Mouse (Mus musculus) cerebellum, adult 9-10 months (tissue): Measurements from ENCODE around the gene Rbms3.

Experiments
- DNase-seq: peaks from one replicate; pipeline ENCODE4 v3.0.0; 2022

The Rbms3 gene

DNA sequence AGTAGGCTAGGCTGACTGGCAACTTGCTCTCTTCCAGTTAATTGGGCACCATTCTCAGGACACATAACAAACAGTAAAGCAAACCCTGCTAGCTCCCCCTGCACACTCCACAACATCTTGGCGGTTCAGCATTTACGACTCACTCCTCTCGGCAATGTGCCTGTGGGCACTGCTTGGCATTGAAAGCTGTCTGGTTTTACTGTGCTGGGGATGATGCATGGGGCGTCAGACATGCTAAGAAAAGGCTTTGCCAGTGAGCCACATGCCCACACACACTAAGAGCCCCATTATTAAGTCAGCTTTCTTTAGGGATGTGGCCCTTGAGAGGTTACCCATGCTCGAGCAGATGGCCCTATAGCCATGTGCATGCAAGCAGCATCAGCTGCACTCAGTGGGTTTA, 820.5 kb downstream of the Rbms3 start:
- no peak for DNase-seq

DNA sequence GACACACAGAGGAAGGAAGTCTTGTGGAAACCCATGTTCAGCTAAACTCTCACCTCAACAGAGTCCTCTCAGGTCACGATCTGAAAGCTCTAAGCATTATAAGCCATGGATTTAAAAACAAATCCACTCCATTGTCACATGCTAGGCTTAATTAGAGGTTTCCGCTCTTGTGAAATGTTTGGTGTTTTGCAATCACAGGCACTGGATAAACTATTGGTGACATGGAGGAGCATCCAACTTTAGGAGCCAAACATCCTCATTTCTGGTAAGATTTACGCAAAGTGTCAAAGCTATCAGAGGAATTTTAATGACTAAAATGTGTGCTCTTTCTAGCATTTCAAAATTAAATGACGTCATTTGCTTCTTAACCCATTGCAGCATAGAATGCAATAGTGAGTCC, 821.3 kb downstream of the Rbms3 start:
- no peak for DNase-seq

DNA sequence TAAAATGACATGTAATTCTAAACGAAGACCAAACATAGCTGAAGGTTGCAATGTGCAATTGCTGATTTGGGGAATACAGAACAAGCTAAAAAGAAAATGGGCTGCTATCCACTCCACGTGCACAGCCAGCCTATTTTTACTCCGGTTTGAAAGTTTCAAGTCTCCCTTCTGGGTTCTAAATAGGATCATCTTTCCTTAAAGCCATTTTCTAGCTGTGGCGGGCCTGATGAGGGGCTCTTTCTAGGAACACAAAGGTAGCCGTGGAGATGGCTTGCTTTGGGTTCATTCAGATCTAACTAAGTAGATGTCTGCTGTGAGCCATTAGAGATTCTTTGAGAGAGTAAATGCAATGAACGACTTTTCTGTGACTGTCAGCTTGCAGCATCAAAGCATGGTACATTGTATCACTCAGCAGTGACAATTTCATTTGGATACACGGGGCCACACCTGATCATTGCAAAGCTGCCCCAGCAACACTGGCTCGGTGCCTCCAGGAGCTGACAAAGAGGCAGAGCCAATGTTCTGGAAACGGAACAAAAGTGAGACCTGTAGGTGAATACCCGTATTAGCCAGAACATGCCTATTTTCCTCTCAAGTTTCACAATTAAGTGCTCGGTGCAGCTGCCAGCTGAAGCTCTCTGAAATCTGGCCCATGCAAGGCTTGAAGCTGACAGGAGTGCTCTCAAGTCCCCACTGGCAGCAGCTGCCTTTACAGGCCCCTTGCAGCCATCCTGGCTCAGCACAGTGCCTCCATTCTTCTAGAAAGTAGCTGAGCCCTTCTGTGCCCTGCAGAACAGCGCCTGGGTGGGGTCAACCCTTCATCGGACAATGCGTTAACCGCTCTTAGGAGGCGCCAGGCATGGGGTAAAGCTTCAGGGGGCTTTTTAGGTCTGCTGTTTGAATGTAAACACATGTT, 822.3 kb downstream of the Rbms3 start:
- DNase-seq: no peak

DNA sequence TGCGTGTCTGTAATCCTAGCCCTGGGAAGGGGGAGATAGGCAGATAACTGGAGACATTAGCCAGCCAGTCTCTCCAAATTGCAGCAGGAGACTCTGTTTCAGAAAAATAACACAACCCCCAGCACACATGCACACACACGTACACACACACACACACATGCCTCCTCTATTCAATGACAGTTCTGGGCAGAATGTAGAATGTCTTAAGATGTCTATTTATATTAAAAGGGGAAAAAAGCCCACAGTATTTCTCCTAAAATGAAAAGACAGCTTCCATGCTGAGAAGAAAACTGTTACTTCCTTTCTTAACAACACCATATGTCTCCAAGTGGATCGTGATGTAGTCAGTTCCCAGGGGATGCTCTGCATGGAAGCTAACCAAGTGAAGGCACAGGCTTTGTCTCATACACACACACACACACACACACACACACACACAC, 826.4 kb downstream of the Rbms3 start:
- no peak for DNase-seq

DNA sequence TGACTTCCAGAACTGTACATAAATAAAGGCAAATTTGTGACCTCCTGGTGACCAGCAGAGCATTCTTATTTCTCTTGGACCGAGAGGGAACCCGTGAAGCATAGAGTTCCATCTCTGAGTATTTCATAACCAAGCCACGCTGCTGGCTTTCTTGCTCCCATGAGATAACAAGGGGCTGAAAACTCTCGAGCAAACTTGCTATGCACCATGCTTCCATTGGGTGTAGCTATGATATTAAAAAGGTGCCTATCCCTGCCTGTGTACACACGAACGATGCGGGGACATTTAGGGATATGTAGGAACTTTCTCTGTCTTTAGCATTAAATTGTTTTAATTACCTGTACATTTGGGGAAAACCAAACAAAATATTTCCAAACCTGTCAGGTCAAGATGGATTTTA, 827.1 kb downstream of the Rbms3 start:
- peak; percentile 0 for DNase-seq

DNA sequence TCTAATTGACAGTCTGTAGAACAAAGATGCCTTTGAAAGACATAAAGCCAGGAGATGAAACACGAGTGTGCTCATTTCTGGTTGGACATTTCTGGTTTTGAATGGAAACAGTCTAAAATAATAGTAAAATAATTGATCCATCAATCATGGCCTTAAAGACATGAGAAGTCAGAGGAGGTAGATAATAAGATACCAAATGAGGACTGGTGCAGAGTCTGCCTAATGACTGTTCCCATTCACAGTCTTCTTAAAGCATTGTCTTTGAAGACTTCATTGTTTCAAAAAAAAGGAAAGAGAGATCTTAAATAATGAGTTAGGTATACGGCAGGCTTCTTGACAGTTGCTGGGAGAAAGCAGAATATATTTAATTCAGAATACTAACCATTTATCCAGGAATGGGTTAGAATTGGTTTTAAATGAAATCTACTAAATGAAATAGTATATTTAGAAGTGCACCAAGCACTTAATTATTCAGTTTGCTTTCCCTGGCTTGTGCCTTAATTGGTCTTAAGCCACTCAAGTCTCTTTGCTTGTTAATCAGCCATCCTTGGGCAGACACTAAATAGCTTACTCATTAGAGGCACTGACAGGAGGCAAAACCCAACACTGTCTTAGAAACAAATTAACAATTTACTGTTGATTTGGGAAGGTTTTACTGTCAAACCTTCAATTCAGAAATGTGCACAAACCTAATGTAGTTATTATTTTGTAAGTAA, 834.3 kb downstream of the Rbms3 start:
- DNase-seq: no peak

DNA sequence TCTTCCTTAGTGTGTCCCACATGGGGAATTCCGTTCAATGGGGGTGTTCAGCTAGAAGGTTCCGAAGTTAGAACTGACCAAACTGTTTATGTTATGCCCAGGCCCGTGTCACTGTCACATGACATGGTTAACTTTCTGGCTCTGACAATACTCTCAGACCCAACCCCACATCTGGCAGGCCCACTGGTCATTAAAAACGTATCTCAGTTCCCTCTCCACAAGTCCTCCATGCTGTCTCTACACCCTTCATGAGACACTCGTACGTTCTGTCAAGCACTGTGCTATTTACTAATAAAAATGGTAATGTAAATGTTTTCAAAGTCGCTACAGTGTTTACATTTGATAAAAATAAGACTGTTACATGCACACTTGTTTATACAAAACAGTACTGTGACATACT, 837.9 kb downstream of the Rbms3 start:
- no peak for DNase-seq

DNA sequence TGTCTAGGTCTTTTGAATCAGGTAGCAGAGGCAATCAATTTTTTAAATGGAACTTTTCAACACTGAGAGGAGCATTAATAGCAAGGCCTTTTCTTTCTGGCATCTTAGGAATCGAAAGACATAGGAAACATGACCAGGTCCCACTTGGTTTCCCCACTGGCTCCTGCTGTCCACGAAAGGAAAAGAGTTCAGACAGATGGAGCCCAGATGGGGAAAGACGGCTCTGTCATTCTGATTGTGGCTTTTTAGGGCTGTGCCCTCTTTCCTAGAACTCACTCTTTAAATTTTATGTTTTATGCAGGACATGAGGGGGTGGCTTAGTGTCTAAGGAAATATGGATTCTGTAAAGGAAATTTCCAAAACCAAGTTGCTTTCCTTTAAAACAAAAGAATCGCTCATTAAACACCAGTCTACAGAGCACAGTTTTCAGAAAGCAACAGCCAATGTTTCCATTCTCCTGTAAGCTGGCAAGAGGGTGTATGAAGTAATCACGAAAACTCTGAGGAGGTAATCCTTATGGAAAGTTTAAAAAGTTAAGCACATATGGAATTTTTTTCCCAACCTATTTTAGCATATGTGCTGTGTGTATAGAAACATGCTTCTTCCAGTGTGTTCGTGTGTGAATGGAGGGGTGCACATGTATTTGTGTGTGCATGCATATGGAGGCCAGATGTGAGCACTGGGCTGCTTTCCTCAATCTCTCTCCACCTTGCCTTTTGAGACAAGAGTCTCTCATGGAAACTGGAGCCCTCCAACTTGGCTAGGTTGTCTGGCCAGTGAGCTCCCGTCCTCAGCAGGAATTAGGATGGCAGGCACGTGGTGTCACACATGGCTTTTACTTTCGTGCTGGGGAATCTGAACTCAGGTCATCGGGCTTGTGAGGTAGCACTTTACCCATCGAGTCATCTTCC, 843.3 kb downstream of the Rbms3 start:
- no peak for DNase-seq

DNA sequence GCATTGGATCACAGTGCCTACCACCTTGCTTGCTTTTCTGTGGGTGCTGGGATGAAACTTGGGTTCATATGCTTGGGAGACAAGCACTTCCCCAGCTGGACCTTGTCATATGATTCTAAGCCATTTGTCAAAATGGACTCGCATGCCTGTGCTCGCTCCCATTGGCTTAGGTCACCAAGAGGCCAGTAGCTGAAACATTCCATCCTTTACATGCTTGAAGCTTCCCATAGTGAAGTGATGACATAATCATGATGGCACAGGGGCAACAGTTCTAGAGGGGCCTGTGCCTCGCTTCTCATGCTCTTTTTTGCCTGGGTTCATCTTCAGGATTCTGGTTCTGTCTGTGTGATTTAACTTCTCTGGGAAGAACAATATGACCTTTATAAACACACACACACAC, 857.9 kb downstream of the Rbms3 start:
- DNase-seq: no peak

DNA sequence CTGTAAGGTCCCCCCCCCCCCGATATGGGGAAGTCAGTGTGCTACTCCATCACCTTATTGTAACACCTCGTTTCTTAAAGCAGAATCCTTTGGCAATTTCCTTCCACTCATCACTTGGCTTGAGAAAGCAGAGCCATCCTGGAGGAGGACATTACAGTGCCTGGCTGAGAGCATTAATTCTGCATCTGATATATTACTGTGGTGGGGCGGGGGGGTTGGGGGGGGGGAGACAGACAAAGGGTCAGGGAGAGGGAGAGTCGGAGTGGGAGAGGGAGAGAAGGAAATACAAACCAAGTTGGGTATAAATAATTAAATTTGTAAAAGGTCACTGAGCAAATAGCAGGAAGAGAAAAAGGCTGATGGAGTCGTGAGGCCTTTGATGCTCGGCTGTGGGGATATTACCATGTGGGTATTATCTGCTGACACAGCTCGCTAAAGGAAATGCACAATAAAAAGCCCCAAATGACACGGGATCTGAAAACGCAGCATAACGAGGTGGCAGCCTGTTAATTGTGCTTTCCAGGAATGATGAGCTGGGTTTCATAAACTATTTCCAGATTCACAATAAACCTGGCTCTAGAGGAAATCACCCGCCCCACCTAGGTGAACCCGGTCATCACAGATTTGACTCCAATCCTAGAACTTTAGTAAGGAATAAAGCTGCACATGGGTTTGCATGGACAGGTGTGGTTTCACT, 860.2 kb downstream of the Rbms3 start:
- DNase-seq: no peak

DNA sequence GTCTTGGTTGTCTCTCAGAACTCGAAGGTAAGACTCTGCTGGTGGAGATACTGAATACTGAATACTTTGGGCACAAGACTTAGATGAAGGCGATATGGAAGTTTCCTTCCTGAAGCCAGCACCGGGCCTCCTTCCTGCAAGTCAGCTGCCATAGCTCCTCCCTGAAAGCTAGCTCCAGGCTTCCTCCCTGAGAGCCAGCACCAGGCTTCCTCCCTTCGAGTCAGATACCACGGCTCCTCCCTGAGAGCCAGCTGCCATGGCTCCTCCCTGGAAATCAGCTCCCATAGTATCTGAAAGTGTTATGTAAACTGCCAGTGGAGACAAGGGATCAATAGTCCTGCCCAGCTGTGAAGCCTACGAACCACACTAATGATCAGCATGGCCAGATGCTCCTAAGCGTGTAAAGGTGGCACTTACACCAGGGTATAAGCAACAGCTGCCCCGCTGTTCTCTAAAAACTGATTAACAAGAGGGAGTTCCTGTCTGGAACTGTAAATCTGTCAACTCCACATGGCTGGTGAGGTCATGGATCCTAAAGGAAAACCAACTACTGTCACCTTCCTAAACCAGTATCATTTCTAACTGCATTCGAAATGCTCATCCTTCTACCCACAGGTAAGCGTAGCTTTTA, 867.2 kb downstream of the Rbms3 start:
- no peak for DNase-seq

DNA sequence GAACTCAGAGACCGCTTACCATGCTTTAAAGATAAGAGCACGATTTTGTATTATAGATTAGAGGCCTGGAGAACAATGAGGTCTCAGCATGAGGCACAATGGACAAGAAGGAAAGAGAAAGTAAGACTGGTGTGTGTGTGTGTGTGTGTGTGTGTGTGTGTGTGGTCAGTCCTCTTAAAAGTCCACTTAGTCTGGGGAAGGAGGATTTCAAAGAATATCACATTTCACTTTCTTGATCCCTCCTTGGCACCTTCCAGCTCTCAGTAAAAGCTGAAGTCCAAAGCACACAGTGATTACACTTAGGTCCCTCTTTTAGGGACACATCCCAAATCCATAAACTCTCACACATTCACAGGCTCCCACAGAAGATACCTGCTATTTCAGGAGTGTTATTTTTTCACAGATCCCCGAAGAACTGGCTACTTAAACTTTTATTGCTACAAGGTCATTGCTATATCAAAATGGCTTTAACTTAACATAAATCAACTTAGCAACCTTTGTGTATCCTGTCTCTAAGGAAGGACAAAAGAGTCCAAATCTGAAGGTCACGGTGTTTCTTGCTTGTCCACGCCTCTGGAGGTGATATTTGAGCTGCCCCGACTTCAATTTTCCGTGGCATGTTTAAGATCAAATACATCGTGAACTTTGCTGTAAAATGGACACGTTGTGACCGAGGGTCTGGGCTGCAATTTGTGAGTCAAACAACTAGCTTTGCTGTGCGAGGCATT, 880.7 kb downstream of the Rbms3 start:
- DNase-seq: no peak

DNA sequence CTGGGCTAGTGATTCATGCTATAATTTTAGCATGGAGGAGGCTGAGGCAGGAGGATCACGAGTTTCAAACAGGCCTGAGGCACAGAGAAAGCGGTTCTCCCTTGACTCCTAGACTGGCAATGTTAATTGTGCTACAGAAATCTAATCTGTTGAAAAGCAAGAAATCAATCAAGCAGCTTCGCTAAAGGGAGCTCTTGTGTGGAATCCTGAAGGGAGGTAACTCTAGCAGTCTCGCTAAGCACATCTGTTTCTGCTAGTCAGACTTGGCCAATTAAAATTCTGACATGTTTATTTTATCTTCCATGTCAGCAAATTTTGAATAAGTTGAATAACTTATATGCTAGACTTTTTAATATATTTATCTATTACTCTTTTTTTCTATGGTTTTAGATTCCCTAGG, 881.4 kb downstream of the Rbms3 start:
- no peak for DNase-seq

DNA sequence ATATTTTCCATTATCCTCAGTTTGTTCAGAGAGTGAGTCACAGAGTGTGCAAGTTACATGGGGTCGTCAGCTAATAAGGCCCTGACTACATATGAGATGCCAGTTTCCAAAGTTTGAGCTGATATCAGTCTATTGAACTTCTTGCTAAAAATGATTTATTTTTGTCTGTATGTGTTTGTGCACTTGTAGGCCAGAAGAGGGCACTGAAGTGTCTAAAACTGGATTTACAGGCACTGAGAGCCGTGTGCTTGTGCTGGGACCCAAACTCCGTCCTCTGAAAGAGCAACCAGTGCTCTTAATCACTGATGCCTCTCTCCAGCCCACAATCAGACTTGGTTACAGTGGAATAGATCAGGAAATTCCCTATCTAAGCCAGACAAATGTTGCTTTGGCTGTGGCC, 882.8 kb downstream of the Rbms3 start:
- no peak for DNase-seq

DNA sequence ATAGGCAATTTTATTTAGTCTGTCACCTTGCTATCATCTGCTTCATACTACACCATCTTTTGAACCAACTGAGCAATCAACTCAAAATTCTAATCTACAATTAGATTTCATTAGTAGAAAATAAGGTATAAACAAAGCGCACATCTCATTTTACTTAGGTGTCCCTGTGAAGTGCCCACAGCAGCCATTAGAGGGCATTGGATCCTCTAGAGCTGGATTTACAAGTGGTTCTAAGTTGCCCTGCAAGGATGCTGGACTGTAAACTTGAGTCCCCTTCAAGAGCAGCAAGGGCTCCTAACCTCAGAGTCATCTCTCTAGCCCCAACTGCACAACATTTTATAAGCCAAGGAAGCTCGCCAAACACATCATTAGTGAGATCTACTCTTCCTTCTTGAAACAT, 891.9 kb downstream of the Rbms3 start:
- no peak for DNase-seq

DNA sequence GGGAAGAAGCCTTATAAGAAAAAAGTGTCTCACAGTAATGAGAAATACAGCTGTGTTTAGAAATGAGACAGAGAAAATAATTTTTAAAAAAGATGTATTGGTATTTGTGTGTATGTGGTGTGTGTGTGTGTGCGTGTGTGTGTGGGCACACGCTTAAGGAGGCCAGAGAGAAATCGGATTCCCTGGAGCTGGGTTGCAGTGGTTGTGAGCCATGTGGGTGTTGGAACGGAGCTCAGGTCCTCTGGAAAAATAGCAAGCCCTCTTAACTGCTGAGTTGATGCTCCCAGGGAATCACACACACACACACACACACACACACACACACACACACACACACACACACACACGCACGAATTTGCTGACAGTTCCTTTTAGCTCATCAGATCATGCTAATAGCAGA, 900.5 kb downstream of the Rbms3 start:
- DNase-seq: no peak

DNA sequence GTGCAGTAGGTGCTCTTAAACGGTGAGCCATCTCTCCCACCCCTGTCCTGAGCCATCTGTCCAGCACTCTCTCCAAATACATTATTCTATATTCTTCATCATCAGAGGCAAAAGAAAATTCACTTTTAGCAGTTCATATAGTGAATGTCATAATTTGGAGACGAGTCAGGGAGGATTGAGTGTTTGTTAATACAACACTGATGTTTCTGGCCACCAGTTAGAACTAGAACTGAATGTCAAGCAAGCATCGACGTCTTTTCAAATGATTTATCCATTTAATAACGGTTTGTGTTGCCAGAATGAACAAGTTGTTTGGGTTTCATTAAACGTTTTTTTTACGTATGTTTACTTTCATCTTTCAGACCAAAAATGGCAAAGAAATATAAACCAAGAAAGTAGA, 901.1 kb downstream of the Rbms3 start:
- no peak for DNase-seq

DNA sequence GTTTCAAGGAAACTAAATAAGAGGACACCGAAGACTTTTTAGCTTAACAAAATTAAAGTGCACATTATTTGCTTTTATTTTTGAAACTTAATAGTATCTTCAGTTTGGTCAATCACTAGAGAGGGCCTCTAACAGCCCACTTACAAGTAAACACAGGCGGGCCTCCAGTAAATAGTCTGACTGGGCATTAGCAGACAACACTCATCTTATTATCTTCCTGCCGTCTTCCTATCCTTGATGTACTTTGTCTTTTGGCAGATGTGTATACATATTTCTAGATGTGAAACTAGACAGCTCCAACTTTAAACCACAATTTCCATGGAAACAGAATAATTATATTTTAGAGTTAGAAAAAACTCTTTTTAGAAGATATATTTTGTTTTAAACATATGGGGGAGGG, 901.6 kb downstream of the Rbms3 start:
- DNase-seq: no peak

DNA sequence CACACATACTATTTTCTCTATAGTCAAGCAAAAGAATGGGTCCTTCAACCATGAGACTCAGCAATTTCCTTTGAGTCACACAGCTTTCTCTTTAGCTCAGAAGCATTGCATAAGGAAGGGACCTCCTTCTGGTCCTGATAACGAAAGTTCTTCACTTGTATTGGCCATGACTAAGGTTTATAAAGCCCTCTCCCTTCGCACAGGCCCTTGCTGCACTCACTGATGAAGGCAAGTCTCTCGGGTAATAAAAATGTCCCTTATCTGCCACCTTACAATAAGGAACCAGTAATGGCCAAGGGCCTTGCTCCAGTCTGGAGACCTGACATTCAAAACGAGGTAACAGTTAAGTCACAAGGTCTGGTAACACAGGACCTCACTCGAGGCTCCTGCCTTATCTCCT, 905.1 kb downstream of the Rbms3 start:
- no peak for DNase-seq

DNA sequence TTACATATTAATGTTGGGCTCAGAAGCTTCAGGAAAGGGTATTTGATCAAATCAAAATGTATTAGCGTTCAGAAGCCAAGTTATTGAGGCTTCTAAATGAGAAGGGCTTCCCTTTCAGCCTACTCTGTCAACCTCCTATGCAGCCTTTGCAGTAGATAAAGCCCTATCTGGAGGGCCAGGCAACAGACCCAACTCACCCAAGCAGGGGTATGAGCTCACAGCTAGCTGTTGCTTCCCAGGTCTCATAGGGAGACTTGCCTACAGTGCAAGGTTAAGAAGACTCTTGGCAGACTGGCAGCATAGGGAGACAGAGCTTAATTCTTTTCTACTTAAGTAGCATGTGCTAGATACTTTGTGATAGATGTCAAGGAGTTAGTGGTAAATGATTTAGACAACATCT, 926.6 kb downstream of the Rbms3 start:
- DNase-seq: no peak

DNA sequence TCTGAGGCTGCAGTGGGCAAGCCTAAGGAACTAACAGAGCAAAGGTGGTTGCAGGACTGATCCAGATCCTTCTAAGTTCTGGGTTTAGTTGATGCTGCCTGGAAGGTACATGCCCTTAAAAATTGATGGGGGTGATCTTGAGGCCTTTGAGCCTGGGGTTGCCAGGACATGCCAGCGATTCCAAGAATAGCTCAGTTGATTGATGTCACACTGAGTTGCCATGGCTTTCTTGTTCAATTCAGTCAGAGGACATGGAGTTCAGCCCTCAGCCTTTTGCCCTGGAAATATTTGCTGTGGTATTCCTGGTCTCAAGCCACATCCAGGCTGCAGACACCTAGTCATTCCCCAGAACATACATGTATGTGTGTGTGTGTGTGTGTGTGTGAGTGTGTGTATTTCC, 927.1 kb downstream of the Rbms3 start:
- no peak for DNase-seq
